Mouse (Mus musculus) T-helper 2 cell (primary cell): ENCODE measurements around the gene Ppfibp2.

Source experiments
- in situ Hi-C: fragments of 300-600 bp; cut with MboI, MseI; formaldehyde crosslinking; loops from one replicate; pipeline ENCODE4 v1.15.1; 2025; ENCODE audit warnings: high pct_unique_total_duplicates

Gene Ppfibp2

DNA sequence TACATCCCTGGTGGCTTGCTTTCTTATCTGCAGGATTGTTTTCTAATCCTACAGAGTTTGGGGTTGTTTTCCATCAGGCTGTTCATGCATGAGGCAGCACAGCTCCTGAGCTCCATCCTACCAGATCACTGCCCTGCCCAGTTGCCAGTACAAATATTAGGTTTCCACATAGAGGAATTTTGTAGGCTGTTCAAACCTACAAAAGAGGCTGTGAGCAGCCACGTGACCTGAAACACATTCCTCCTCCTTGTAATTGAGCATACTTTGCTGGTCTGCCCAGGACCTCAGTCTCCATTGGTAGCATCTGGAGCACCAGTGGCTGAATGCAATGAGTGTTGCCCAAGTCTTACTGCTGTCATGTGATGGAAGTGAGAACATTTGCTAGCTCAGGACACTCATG, 104.9 kb downstream of the Ppfibp2 start:
- in situ Hi-C loops, result no loop called here

- in situ Hi-C loops, result no loop called here
Measured at GRCm38 (mm10) chr7:107700646-107701045, 105.6 kb downstream of the Ppfibp2 start.

DNA sequence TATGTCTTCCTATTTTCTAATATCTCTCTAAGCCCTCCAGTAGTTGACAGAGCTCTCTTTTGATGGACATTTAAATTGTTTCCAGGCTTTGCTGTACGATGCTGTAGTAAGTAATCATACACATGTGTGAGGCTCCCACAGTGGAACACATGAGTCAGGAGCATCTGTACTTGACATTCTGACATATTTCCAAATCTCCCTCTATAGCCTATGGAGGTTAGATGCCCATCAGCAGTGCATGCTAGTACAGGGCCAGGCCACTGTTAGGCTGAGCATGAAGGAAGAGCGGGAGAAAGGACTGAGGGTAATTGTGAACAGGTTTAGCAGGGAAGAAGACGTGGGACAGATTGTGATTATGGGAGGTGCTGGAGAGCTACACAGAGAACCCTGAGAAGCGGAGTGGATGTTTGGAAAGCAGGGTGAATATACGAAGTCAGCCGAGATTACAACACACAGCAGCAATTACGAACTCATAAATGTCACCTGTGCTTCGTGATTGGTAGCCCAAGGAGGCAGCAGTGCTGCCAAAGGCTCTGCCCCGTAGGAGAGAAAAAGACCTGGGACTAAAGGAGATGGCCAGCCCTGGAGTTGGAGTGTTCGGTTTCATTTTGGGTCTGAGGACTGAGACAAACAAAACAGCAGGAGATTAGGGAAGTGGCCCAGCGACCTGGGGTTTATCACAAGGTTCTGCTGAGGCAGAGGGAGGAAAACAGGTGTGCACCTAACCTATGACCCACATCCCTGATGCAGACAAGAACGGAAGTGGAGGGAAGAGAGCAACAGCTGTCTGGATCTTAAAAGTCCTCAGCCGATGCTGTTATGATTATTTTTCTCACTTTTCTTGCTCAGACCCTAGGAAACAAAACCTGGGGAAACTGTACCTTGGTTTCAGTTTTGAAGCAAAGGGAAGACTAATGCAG, 107.7 kb downstream of the Ppfibp2 start:
- in situ Hi-C loops, result no loop called here

- in situ Hi-C loops, result no loop called here
Measured at GRCm38 (mm10) chr7:107705941-107706340, 110.9 kb downstream of the Ppfibp2 start.

DNA sequence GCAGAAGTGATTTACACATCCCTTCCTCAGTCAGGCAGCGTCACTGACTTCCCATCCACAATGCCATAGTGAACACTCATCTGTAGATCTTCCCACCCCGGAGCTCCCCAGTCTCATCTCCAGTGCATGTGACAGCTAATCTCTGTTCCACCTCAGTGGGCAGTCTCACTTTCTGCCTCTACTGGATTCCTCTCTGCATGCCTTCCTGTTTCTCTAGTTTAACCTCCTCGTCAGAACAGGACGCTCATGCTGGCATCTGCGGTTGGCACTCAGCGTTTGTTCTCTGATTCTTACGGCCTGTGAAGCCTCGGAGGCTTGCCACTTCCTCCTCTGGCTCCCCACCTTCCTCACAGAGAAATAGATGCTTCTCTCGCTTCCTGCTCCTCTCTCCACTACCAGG, 112.6 kb downstream of the Ppfibp2 start:
- in situ Hi-C loops, result no loop called here

DNA sequence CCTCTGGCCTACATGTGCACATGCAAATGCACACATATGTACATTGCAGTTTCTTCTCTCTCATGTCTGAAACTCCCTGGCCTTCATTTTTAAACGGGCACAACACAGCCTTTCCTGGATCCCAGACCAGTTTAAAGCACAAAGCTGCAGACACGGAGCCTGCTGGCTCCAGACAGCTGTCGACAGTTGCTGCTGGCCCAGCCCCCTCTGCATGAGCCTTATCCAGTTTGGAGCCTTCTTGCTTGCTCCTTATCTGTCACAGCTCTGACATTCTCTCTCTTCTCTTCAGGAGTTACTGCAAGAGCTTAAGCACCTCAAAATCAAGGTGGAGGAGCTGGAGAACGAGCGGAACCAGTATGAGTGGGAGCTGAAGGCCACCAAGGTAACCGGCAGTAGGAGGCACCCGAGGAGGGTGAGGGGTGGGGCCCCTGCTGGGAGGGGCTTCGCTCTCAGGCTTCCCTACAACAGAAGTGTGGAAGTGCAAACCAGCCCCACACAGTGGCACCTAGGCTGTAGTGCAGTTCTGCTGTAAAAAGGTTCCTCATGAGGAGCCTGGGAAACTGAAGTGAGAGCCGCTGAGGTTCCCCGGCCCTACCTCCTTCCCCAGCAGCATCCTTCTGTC, 113.6 kb downstream of the Ppfibp2 start:
- in situ Hi-C loops, result no loop called here

- in situ Hi-C loops, result no loop called here
Measured at GRCm38 (mm10) chr7:107712743-107713142, 117.7 kb downstream of the Ppfibp2 start.

GRCm38 (mm10) chr7:107714067-107714466, 119.1 kb downstream of the Ppfibp2 start:
- in situ Hi-C loops, result no loop called here

- in situ Hi-C loops, result loop anchor here (5.0 kb wide), 1 partner anchor 58 kb away; no protein-coding TSS in a partner anchor
Measured at GRCm38 (mm10) chr7:107720771-107721170, 125.8 kb downstream of the Ppfibp2 start.

DNA sequence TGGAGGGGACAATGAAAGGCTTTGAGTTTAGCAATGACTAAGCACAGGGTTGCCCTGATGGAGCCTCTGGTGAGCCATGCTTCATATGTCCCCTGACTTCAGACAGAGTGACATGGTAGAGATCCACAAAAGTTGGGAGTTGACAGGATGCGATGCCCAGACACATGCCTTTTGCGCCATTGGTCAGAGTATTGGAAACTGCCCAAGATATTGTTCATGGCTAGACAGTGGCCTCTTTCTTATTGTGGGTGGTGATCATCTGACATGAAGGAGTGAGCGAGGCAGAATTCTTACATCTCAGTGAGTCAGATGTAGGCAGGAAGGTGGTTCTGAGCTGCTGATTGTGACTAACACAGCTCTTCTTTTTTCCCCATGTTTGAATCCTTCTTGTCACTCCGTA, 127.5 kb downstream of the Ppfibp2 start:
- in situ Hi-C loops, result loop anchor here (5.0 kb wide), 1 partner anchor 60 kb away; no protein-coding TSS in a partner anchor

- in situ Hi-C loops, result no loop called here
Measured at GRCm38 (mm10) chr7:107727538-107727937, 132.5 kb downstream of the Ppfibp2 start.

DNA sequence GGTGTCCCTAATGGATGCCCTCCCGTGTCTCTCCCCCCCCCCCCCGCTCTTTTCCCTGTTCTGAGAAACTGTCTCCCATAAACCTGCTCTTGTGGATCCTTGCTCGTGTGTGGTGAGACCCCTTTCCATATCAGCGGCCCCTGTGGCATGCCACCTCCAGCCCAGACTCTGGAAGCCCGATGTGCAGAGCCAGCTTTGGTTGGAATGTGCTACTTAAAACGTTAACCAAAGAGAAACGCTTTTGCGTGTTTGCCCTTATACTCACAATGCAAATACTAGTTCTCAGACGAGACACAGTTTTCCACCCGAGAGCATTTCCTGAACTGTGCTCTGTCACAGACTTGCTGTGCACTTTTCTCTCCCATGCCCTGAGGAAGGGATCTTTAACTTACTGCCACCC, 135.6 kb downstream of the Ppfibp2 start:
- in situ Hi-C loops, result no loop called here

DNA sequence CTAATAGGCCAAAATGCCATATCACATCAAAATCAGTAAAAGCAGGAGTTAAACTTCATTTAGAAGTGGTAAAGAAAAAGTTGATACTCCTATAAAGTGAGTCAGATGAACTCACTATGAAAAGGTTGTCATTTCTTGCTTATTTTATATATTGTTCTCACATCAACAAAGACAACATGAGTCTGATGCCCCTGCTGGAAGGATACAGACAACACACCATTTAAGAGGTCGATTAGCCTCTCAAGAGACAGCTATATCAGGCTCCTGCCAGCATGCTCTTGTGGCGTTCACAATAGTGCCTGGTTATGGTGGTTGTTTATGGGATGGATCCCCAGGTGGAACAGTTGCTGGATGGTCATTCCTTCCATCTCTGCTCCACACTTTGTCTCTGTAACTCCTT, 138.2 kb downstream of the Ppfibp2 start:
- in situ Hi-C loops, result no loop called here

- in situ Hi-C loops, result no loop called here
Measured at GRCm38 (mm10) chr7:107738726-107739125, 143.7 kb downstream of the Ppfibp2 start.

DNA sequence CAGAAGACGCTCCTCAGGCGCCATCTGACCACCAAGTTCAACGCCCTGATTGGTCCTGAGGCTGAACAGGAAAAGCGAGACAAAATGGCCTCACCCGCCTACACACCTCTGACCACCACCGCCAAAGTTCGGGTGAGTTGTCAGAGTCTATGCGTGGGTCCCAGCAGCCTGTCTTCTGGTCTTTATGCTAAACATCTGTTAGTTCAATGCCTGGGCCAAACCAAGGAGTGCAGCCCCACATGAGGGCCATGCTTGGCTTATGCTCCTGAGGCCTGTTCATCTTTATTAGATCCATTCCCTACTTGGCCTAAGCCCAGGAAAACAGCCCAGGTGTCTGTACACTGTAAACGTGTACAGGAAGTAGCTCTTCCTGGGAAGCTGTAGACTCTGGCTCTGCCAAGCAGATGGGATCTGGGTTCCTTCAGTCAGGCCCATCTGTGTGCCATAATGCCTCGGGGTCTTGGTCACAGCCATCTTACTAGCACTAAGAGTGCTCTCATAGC, 148.0 kb downstream of the Ppfibp2 start:
- in situ Hi-C loops, result no loop called here

DNA sequence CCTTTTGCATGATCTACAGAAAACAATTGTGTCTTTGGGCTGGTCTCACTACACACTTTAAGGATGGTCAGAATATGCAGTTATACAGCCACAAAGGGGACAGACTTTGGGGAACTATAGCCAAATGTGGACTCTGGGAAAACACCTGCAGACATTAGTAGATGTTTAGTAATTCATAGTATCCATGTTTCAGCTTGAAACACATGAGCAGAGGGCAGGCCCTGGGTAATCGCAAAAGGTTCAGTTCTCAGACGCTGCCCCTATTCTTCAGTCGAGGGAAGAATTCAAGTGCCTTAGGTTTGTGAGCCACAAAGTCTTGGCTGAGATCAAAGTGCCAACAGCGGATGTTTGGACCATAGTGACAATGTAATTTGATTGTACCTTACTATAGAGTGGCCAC, 149.4 kb downstream of the Ppfibp2 start:
- in situ Hi-C loops, result no loop called here

DNA sequence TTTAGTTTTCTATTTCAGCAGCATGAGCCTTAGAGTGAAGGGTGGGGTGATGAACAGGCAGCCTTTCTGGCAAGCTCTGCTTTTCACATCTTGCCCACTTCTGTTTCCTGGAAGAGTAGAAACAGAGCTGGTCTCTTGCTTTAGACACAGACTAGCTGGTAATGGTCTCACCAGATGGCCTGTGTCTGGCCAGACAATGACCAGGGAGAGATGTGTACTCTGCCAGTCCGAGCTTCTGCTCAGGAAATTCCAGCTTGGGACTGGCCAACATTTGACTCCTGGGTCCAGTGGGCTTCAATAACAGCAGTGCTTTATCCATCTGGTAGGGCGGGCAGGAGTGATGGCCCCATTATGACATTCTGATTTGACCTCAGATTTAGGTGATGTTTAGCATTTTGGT, 150.1 kb downstream of the Ppfibp2 start:
- in situ Hi-C loops, result loop anchor here (5.0 kb wide), 1 partner anchor 83 kb away; no protein-coding TSS in a partner anchor

- in situ Hi-C loops, result loop anchor here (5.0 kb wide), 1 partner anchor 84 kb away; no protein-coding TSS in a partner anchor
Measured at GRCm38 (mm10) chr7:107746036-107746435, 151.0 kb downstream of the Ppfibp2 start.

GRCm38 (mm10) chr7:107747476-107747875, 152.5 kb downstream of the Ppfibp2 start:
- in situ Hi-C loops, result loop anchor here (5.0 kb wide), 1 partner anchor 85 kb away; no protein-coding TSS in a partner anchor

GRCm38 (mm10) chr7:107747954-107748353, 152.9 kb downstream of the Ppfibp2 start:
- in situ Hi-C loops, result loop anchor here (5.0 kb wide), 1 partner anchor 86 kb away; no protein-coding TSS in a partner anchor

DNA sequence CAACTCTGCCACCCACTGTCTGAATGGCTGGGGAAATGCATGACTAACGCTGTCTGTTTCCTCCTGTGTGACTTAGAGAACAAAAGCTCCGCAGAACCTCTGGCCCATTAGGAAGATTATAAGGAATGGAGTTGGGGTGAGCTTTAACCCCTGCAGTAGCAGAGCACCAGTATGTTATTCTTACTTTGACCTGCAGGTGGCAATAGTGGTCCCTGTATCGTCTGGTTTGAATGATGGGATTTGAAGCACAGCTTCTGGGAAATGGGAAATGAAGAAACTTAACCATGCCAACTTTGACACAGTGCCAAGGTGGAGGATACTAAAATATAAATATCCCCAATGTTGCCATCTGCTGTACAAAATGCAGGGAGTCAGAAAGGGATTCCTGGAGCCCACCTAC, 154.3 kb downstream of the Ppfibp2 start:
- in situ Hi-C loops, result loop anchor here (5.0 kb wide), 1 partner anchor 87 kb away; no protein-coding TSS in a partner anchor

DNA sequence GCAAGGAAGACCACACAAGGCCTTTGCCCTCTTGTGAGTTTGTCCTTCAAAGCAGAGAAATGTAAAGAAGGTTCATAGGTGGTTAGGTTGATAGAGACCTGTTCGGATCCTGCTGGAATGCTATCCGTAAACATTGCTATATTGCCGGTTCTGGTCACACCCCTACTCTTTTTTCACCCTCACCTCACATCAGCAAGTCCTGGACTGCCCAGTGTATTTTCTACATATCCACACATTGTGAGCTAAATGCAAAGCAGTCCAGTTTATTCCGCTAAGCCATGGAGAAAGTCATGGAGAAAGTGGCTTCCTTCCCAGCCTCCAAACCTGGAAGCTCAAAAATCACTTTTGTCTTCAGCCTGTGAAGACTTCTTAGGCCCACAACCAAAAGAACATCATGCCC, 154.7 kb downstream of the Ppfibp2 start:
- in situ Hi-C loops, result loop anchor here (5.0 kb wide), 1 partner anchor 87 kb away; no protein-coding TSS in a partner anchor
